Mouse (Mus musculus) T-cell, adult 2 months (primary cell): ENCODE results near the gene Nol7.

Experiments used
- DNase-seq: peaks from one replicate; pipeline ENCODE4 v3.0.0; 2022; ENCODE audit warnings: low spot score

Nol7 gene

GRCm38 (mm10) chr13:43398297-43399080 lies at the start of gene Nol7:
Gene Nol7, plus strand, starts transcription at chr13:43398390.
- DNase-seq: peak; percentile 93

- DNase-seq: no peak
Measured at GRCm38 (mm10) chr13:43349376-43349775, 48.8 kb upstream of the Nol7 start.

GRCm38 (mm10) chr13:43350489-43351169 lies 47.6 kb upstream of the Nol7 start:
- DNase-seq: no peak

- no peak for DNase-seq
Measured at GRCm38 (mm10) chr13:43353356-43353755, 44.8 kb upstream of the Nol7 start.

GRCm38 (mm10) chr13:43354362-43354761 lies 43.8 kb upstream of the Nol7 start:
- no peak for DNase-seq

- DNase-seq: no peak
Measured at GRCm38 (mm10) chr13:43356346-43357125, 41.7 kb upstream of the Nol7 start.

- no peak for DNase-seq
Measured at GRCm38 (mm10) chr13:43360534-43360933, 37.7 kb upstream of the Nol7 start.

DNA sequence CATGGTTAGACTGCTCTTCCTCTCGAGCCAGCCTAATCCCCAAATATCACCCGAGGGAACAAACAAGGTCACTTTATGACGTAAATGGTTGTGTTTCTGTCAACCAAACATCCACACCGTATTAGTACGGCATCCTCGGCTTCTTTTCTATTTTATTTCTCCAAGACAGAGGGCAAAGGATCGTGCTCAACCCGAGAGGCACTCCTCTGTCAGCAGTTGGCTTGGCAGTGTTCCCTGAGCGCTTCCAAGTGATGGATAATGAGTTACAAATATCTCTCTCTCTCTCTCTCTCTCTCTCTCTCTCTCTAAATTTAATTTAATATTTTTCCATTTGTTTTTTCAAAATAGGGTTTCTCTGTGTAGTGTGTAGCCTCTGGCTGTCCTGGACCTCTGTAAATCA lies 35.8 kb upstream of the Nol7 start:
- no peak for DNase-seq

- DNase-seq: peak; percentile 91
Measured at GRCm38 (mm10) chr13:43364985-43365824, 33.0 kb upstream of the Nol7 start, which contains the start of gene Sirt5. Gene Sirt5, plus strand, starts transcription at chr13:43365496.

DNA sequence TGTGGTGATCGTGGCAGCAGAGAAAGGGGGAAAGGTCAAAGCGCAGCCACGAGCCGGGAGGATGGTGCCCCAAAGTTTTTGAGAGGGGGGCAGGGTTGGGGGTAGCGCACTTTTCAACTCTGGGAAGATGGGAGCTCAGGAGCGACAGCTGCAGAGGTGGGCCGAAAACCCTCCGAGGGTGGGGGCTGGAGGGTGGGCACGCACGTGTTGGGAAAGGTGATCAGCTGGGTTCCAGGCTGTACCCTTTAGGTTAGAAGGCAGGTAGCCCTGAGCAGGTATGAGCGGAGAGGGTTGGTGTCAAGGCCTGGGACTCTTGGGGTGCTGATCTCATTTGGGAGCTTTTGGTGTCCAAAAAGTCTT lies 32.4 kb upstream of the Nol7 start:
- no peak for DNase-seq

DNA sequence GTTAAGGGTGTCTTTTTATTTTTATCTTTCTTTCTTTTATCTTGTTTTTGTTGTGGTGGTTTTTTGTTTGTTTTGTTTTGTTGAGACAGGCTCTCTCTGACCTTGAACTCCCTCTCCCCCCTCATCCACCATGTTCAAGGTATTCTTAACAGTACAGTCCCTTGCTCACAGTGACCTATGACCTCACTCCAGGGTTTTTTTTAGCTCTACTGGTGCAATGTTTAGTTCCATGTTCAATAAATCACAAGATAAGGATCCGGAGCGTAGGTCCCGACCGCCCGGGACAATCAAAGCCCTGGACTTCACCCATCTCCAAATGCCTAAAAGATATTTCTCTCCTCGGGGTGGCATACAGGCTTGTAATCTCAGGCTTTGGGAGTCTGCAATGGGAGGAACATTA lies 28.1 kb upstream of the Nol7 start:
- DNase-seq: no peak

GRCm38 (mm10) chr13:43372892-43373291 lies 25.3 kb upstream of the Nol7 start:
- DNase-seq: no peak

DNA sequence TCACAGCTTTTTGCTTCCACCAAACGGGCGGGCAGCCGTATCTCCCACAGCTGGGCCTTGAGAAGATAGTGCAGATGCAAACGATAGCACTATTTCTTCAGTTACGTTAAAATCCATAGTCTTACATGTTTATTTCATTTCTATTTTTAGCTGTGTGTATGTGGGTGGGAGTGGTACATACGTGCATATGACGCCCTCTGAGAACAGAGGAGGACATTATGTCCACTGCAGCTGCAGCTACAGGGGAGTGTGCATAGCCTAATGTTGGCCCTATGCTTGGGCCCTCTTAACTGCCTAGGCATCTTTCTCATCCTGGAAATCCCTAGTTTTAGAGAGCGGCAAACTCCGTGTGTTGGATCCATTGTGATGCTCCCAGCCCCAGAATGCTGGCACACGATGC lies 24.0 kb upstream of the Nol7 start:
- DNase-seq: no peak

GRCm38 (mm10) chr13:43374918-43375432 lies 23.2 kb upstream of the Nol7 start:
- DNase-seq: no peak

- DNase-seq: no peak
Measured at GRCm38 (mm10) chr13:43379989-43380388, 18.2 kb upstream of the Nol7 start.

DNA sequence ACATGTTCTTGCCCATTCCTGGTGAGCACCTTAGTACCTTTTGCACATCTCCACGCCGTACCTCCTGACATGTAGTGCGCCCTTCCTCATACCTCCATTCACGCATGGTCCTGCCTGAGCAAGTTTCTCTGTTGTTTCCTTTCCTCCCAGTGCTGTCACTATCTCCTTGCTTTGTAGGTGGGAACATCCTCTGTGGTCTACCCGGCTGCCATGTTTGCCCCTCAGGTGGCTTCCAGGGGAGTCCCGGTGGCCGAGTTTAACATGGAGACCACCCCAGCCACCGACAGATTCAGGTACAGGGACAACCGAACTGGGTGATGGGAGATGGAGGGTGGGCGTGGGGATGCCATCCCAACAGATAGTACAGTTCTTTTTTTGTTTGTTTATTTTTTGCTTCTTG lies 12.9 kb upstream of the Nol7 start:
- DNase-seq: no peak

DNA sequence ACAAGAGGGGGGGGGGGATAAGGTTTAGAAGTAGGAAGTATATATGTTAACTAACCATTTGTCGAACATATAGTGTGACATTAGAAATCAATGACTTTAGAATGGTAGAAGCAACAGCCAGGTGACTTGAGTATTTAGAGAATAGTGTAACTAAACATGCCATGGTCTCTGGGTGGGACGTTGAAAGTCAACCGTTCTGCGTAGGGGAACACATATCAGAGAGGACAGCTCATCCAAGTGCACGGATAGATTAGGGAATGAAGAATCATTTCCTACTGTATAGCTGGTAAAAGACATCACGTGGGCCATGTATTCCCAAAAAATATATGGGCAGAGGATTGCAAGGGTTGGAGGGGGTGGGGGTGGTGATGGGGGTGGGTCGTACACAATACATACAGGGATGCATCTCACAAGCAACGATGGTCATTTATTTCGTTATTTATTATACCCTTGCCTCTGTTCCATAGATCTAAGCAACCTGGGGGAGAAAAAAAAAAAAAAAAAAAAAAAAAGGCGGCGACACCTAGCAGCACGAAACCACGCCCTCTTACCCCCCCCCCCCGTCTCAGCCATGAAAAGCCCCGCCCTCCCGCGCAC lies 392 bp upstream of the Nol7 start:
- no peak for DNase-seq

DNA sequence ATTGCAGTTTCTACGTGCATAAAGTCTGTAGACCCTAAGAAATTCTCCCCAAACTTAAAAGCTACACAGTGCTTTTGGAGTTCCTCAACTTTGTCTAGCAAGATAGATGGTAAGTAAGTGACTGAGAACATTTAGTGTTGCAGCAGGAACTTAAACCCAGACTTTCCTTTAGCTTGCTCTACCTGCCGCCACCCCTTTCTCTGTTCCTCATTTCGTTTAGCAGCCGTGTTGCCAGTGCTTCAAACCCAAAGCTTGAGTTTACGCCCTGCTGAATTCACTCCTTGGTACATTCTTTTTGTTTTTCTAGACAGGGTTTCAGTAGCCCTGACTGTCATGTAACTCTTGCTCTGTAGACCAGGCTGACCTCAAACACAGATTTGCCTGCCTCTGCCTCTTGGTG lies 1.4 kb downstream of the Nol7 start:
- no peak for DNase-seq

- DNase-seq: no peak
Measured at GRCm38 (mm10) chr13:43412311-43412710, 14.1 kb downstream of the Nol7 start.

DNA sequence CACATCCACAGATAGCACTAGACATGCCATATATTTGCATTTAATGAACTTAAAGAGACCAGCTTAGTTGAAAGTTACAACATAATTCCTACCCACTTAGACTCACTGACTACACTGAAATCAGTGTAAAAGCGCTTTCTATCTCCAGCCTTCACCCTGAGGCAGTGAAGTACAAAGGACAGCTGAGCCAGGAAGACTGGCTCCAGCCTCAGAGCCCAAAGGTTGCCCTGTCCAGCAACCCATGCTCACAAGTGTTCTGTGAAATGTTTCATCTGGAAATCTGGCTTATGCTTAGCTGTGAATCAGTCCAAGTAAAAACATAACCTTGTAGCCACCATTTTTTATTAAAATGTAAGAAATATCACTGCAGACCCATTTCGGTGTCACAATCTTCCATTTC lies 15.4 kb downstream of the Nol7 start:
- no peak for DNase-seq

GRCm38 (mm10) chr13:43415249-43415648 lies 17.1 kb downstream of the Nol7 start:
- DNase-seq: no peak
